Mouse (Mus musculus) spleen, postnatal 14 days (tissue): Measurements from ENCODE around the gene Tmem170.
A peak's percentile ranks its signal among the peaks of the same experiment; 100 is the strongest.
"Not testable (repeated sequence)": the region's sequence is repeated elsewhere in the genome, so short reads cannot be mapped to it uniquely, and the experiment has no call there.

Experiments used
- DNase-seq, 2 experiments: peaks; one replicate each; pipeline ENCODE4 v3.0.0; 2021 to 2022; ENCODE audit warnings: low spot score in 2 of 2

Tmem170 gene

DNA sequence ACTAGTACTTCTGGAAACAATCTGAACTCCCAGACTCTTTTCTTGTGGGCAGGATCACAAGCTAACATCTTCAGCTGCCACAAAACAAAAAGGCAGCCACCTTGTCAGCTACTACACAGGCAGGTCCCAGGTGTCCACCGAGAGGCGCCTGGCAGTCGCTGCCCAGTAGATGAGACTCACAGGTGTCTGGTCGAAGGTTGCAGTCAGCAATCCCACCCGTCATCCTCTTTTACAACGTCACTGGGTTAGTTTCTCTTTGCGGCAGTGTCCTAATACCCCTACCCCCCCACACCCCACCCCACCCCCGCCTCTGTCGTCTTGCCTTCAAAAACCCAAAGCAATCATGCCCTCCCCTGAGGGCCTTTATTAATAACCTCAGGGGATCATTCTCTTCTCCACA lies 792 bp downstream of the Tmem170 start:
- DNase-seq, result no peak

DNA sequence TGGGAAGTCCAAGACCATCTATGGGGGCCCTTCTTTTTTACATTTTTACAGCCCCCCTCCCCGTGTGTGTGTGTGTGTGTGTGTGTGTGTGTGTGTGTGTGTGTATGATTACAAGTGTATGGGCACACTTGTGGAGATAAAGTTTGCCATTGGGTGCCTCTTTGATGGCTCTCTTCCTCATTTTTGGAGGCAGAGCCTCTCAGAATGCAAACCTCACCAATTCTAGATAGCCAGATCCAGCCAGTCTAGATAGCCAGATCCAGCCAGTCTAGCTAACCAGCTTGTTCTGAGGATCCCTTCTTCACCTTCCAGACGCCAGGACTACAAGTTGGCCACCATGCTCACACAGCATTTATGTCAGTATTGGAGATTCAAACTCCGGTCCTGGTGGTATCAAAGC lies 5.3 kb downstream of the Tmem170 start:
- DNase-seq, result no peak

DNA sequence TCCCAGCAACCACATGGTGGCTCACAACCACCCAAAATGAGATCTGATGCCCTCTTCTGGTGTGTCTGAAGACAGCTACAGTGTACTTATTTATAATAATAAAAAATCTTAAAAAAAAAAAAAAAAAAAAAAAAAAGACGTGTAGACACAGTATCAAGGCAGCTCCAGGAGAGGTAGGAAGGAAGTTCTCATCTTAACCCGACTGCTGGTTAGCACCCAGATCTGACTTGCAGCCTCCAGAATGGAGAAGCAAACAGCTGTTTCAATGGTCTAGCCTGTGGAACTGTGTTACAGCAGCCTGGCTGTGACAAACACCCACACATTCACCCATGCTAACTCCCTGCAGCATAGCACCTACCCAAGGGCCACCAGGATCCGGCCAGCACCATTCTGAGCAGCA lies 6.2 kb downstream of the Tmem170 start:
- no peak for DNase-seq

DNA sequence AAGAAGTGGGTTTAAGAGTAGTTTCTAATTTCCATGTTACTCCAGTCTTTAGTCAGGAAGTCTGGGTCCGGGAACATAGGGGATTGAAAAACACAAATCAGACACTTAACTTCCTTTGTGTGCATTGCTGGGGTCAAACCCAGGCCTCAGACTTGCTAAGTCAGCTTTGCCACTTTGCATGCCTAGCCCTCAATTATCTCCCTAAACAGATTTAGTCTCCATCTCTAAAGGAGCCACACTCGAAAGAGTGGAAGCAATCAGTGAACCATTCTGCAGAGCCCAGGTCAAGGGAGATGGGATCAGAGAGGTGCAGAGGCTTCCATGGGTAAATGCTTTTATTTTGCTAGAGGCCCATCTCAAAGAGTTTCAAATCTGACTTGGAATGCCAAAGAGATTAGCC lies 7.9 kb downstream of the Tmem170 start:
- no peak for DNase-seq

DNA sequence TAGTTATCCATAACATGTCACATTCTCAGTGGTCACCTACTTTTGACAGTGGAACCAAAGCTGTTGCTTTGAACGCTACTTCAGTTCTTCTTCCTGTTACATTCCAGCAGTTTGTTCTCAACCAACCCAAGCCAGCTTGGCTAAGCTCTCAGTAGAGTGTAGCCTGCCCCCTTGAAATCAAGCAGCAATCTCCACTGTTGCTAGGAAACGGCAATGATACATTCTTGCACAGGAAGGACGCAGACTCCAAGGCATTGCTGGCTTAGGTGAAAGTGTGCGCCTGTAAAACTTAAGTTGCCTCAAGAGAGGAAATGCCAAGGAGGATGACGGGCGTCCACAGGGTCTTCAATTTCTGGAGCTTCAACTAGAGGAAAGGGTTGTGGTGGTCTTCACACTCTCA lies 10.7 kb downstream of the Tmem170 start:
- no peak for DNase-seq

DNA sequence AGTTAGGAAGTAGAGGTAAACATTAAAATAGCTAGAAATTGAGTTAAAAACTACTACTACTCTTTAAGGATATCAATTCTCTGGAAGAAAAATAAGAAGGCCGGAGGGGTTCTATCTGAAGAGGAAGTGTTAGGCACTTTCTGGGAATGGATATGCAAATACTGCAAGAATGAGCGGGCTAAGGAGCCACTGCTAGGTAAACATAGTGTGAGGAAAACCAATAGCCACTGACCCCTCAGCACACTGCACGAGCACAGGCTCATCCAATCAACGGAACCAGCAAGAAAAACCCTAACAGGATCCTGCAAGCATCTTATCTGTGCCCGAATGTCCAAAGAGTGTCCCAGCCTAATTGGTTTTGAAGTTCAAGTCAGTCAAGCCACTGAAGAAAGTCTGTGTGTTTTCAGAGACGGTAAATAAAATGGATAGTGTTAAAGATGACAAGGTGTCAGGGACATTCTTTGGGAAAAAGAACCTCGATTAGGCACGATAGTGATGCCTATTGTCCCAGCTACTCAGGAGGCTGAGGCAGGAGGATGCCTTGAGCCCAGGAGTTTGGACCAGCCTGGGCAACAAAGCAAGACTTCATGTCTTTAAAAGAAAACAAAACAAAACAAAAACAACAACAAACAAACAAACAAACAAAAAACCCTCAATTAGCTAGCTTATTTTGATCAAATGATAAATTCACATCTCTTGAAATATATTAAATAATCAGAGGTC lies 11.3 kb downstream of the Tmem170 start:
- no peak for DNase-seq

DNA sequence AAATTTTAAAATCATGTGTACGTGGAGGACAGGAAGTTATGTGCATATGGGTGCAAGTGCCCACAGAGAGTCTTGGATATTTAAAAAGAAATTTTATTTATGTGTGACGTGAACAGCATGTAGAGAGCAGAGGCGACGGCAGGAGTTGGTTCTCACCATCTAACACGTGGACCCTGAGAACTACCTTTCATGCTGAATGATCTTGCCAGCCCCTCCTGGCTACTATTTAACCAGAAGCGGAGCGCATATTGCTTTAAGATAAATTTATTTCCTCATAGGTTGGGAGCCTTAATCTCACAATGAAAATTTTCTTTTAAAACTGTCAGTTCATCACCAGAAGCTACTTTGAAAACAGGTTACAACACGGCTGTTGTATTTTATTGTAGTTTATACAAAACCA lies 11.9 kb downstream of the Tmem170 start:
- no peak for DNase-seq

DNA sequence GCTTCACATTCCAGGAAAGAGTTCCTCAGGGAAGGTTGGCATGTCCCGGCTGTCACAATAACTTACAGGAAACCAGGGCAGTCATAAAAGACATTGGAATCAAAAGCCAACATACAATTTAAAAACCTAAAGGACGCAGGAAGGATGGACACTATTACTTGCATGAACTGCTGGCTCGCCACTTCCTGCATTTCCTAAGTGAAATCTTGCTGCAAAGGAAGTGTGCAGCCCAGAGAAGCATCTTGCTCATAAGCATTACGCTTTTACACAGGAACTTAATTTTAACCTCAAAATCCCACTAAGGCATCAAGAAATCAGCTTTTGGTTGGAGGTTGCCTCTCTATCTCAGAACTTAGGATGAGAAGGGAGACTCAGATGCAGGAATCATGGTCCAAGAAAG lies 13.3 kb downstream of the Tmem170 start:
- DNase-seq, result no peak

DNA sequence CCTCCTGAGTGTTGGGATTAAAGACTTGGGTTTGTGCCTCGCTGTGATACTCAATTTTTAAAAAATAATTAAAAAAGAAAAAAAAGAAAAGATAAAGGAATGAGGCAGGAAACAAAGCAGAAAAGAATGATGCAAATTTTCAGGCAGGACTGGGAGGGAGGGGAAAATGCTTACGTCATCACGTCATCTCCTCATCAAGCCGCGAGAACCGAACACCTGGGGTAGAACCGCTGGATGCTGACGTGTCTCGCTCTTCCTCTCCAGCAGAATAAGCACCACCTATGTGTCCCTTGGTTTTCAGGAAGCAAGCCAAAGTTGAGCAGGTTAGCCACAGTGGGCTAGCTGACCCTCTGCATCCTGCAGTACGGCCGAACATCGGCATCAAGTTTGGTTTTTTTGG lies 20.6 kb downstream of the Tmem170 start:
- no peak for DNase-seq

DNA sequence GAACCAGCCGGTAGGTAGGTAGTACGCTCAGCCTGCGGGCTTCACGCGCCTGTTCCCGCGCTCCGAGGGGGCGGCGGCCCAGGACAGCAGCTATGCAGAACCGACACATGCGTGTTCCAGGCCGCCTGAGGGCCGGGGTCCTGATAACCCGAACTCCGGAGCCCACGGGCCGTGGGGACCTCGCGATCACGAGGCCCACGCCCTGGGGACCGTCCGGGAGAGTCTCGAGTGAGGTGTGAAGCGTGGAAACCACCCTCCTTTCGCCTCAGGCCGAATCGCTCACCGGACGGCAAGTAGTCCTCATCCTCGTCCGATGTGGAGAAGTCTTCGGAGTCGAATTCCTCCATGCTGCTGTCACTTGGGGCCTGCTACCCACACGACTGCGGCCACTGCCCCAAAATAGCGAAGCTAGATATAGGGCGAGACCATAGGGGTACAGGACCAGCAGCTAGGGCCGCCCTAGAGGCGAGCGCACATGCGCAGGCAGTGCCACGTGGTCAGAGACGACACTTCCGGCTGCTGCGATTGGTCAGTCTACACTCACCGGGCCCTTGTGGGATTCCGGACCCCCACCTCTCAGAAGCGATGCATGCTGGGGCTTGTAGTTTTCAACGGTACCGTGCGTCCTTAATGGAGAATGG lies 22.6 kb downstream of the Tmem170 start, which contains the start of gene Cfdp1:
TSS of gene Cfdp1 (minus strand) at position 431 of the 641 bp plus-strand sequence.
- peak; percentile 86 to 93 for DNase-seq

DNA sequence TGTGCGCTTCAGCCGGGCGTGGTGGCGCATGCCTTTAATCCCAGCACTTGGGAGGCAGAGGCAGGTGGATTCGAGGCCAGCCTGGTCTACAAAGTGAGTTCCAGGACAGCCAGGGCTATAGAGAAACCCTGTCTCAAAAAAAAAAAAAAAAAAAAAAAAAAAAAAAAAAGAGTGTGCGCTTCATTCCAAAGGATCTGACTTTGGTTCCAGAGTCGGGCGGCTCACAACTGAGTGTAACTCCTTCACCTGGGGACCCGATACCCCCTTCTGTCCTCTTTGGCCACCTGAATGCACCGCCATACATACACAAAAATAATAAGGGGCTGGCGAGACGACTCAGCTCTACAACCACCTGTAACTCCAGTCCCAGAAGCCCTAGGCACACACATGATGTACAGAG lies 23.3 kb downstream of the Tmem170 start:
- DNase-seq, result not testable (repeated sequence)

DNA sequence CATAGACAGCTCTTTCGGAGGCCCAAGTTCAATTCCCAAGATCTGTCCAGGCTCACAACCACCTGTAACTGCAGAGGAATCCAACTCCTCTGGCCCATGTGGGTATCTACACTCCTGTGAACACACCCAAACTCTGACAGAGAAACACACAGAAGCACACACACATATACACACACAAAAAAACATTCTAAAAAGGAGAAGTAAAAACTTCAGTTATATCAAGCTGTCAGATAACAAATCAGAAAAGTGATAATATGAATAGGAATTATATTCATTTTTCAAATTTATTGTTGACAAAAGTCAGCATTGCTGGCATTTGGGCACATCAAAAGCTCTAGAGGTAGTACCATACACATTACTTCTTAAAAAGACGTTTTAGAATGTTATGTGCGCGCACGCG lies 29.8 kb downstream of the Tmem170 start:
- DNase-seq, result no peak

DNA sequence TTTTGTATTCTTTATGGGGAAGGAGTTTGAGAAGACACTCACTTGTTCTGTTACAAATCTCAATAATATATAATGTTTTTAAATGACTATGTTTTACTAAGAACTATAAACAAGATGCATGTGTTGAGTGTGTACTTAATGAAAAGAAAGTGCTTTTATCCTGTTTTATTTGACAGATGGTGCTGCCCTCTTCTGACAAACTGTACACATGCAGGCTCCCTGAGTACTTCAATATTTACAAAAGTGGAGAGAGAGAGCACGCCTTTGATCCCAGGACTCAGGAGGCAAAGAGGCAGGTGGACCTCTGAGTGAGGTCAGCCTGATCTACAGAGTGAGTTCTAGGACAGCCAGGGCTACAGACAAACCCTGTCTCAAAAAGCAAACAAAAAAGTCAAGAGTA lies 41.0 kb downstream of the Tmem170 start:
- DNase-seq, result no peak

DNA sequence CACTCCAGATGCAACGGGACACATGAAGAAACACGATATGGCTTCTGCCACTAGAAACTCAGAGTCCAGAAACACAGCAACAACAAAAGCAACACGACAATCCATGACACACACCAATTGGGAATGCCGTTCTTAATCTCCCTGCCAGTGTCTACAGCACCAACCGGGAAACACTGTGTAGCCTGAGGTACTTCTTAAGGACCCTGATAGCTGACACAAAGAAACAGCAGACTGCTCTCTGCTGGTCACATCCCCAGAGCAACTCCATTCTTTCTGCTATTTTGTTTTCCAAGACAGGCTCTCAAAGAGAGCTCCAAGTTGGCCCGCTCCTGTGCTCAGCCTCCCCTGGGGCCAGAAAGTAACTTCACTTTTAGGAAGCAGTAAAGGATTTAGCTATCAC lies 42.5 kb downstream of the Tmem170 start:
- DNase-seq, result no peak

DNA sequence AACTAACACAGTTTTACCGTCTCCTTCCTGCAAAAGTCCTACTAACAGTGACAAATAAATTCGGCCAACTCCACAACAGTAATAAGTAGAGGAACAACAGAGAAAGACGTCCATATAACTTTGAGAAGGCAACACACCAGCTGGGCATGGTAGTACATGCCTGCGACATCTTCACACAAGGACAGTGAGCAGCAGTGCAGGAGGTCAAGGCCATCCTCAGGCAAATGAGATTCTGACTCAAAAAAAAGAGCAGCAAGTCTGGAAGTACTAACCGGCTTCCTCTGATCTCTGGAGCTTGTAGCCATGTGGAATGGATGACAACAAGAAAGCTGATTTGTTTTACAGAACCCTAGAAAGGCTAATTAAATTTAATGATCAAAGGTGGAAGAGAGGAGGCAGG lies 43.6 kb downstream of the Tmem170 start:
- DNase-seq, result no peak

DNA sequence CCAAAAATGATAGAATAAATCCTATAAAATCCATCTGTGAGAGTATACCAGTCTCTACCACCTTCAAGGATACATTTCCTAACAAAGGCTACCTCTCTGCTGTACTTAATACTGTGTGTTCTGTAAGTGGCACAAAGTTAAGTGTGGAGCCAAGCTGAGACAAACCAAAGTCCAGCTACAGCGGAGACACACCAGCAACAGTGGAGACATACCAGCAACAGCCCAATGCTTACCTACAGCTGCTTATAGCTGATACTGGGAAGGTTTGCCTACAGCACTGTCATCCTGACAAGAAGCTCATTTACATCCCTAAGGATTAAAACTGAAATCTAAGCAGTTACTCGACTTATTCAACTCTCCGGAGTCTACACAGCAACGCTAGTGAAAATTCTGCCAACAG lies 44.6 kb downstream of the Tmem170 start:
- DNase-seq, result no peak

DNA sequence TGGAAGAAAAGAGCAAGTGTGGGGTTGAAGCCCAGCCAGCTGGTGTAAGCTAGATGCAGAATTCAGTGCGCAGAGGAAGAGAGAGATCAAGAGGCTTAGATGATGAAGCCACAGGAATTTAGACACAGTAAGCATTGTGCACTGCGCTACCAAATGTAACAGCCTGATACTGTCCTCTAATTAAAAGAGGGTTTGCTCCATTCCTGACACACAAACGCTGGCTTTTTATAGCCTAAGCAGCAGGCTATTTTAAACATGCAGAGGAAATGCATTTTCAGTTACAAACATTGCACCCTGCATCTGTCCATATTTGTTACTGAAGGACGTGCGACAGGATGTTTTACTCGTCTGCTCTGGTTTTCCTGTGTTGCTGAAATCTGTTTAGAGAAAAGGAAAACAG lies 48.0 kb downstream of the Tmem170 start:
- DNase-seq, result no peak

DNA sequence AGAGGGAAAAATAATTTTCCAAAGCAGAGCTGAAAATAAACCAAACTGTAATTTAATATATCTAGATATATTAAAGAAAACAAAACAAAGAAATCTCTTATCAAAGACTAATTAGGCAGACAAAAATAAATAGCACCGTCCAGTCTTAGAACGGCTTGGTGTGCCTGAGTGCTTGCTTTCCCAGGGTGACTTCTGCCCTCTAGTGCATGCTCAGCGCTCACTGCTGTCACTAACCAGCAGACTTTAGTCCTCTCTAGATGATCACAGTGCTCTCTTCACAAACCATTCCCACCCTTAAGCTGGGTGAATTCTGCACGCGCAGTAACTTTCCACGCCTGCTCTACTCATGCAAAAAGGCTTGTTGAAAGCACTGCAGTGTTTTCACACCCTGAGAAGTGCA lies 51.3 kb downstream of the Tmem170 start:
- no peak for DNase-seq

DNA sequence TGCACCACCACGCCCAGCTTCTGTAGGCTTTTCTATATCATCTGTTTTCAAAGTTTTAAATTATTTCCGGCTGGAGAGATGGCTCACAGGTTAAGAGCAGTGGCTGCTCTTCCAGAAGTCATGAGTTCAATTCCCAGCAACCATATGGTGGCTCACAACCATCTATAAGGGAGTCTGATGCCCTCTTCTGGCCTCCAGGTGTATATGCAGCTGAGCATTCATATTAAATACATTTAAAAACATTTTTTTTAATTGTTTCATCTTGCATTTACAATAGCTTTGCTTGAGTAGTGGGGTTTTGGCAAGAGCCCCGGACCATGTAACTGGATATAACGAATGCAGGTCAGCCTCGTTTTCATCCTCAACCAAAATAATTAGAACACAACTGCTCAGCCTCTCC lies 52.2 kb downstream of the Tmem170 start:
- no peak for DNase-seq

DNA sequence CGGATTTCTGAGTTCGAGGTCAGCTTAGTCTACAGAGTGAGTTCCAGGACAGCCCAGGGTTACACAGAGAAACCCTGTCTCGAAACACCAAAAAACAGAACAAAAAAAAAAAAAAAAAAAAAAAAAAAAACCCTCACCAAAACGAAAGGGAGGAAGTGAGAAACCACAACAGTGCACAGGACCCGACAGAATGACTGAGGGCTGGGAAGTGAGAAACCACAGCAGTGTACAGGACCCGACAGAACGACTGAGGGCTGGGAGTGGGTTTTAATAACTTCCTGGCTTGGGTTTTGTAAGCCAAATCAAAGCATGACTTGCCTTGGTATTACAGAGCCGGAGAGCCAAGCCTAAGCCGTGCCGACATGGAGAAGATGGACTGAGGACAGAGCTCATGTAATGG lies 55.4 kb downstream of the Tmem170 start:
- peak; percentile 11 to 29 for DNase-seq

DNA sequence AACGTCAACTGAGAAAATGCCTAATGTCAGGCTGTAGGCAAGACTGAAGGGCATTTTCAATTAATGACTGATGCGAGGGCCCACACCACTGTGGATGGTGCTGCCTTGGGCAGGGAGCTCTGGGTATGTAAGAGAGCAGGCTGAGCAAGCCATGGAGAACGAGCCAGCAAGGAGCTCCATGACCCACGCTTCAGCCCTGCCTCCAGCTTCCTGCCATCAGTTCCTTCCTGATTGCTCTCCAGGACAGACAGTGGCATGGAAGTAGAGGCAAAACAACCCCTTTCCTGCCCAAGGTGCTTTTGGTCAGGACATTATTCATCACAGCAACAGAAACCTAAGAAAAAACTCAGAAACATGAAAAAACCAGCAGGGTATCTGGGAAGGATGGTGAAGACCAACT lies 55.9 kb downstream of the Tmem170 start:
- no peak for DNase-seq

DNA sequence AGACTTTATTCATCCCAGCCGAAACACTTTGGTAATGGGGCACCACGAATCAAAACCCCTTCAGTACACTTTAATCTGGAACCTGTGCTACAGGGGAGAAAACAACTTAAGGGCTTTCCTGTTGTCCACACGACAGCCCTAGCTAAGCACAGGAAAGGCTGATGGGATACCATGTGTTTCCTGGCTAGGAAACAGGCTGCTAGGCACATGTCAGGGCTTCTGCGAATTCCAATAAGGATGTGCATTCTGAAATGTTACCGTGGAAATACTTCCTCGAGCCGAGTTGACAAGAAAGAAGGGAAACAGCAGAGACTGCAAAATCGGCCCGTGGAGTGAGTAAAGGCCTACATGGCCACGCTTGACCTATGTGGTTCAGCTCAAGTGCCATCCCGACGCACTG lies 56.5 kb downstream of the Tmem170 start:
- no peak for DNase-seq

DNA sequence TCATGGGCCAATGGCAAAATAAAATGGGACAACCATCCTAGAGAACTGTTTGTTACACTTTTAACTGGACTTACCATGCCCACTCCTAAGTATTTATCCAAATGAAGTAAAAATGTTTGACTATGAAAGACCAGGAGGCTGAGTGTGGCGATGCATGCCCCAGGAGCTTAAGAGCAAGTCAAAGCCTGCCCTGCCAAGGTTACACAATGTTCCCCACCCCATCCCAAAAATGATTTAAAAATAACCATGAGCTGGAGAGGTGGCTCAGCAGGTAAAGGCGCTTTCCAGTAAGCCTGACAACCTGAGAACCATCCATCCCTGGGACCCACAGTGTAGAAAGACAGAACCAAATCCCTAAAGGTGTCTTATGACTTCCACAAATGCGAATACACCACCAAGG lies 58.0 kb downstream of the Tmem170 start:
- no peak for DNase-seq

DNA sequence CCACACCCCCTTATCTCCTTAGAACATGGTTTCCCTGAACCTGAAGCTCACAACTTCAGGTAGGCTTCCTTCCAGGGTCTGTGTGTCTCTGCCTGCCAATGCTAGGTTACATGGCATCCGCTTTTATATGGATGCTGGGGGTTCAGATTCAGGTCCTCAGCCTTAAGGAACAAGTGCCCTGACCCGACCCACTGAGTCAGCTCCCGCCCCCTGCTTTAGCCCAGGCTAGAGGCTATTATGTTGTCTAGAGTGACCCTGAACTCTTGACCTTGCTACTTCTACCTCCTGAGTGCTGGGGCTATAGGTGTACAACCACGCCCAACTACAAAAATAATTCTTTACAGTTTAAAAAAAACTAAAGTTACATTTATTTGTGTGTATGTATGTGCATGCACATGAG lies 61.5 kb downstream of the Tmem170 start:
- DNase-seq, result no peak
